Mouse (Mus musculus): ENCODE data around the gene Cpped1.

The Cpped1 gene

DNA sequence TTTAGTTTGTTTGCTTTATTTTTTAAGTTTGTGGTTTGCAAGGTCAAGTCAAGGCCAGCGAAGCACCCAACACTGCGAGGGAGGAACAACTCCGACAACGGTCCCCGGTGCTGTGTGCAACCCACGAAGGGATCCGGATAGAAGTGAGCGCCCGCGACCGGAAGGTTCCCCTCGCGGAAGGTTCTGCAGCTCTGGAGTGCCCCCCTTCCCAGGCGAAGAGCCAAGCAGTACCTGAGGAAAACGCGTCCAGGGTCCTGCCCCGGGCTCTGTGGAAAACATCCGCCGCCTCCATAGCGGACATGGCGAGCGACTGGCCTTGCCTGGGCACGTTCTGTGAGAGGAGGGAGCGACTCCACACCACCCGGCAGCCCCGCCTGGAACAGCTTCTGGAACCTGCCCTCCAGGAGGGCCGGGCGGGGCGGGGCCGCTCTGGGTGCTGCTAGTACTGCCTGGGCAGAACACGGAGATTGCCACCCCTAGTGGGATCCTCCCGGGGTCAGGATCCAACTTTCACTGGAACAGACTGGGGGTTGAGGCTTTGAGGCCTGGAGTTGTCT, at the start of gene Cpped1:
Gene Cpped1, minus strand, starts transcription at position 411 of the 557 bp plus-strand sequence.
- DNase-seq (ENCODE audit: low read depth): peak; percentile 93

DNA sequence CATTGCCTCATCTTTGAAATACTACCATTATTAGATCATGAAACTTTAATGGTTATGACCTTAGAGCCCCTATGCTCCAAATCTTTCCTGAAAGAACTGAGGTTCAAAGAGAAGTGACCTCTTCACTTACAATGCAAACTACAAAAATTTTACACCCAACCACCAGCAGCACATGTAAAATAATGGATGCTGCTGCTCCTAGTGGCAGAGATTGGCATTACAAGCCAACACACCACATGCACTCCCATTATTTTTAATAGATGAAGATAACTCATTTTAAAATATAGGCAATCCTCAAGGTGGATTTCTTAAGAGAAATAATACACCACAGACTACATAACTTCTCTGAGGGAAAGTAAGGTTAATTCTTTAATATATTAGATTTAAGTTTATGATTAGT, 31.2 kb upstream of the Cpped1 start:
- DNase-seq (ENCODE audit: low read depth): peak; percentile 67

DNA sequence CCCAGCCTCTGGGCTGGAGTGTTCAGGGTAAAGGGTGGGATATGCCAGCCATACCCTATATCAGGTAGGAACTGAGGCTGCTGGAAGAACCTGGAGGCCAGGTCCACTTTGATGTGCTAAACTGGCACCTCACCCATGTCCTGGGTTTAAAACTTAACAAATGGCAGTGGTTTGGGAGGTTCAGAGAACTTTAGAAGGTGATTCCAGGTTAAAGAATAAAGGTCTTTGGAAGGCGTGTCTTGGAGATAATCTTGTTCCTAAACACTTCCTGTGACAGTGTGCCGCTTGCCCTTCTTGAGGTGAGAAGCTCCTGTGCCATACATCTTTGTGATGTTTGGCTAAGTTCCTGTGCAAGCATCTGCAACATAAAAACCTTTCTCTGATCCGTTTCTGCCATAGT, 1.6 kb upstream of the Cpped1 start:
- no peak for DNase-seq (ENCODE audit: low read depth)

DNA sequence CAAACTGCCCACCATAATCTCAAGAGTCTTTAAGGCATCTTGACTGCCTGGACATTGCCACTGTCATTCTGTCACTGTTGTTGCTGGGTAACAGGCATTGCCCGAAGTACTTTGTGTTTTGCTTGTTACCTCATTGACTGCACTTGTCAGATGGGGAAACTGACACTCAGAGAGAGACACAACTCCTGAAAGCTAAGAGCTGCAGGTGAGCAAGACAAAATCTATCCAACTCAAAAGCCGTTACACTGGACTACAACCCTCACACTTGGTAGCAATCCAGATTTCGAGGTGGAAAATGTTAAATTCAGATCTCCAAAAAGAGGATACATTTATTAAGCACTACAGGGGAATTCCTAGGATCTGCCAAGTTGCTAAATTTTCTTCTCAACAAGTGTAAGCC, 572 bp upstream of the Cpped1 start:
- DNase-seq (ENCODE audit: low read depth): no peak

DNA sequence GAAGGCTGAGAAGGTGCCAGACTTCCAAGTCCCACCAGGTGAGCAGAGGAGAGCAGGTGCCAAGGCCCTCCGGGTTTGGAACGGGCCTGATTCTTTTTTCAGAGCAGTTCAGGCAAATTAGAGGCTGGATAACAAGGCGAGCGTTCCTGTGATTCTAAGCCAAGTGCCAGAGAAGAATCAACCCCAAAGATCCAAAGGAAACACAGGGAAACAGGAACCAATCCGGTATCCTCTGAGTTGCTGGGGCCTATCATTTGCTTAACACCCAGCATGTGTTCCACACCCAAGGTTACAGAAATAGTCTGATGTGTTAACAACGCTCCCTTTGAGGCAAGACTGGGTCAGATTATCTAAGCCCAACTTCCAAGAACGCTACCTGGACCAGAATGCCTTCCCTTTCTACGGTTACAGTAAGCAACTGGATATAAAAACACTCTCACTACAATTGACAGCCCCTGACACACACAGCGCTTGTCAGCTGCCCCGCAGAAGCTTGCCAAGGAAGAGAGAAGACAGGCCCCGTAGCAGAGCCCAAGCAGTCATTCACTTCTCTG, 707 bp downstream of the Cpped1 start:
- DNase-seq (ENCODE audit: low read depth): no peak

DNA sequence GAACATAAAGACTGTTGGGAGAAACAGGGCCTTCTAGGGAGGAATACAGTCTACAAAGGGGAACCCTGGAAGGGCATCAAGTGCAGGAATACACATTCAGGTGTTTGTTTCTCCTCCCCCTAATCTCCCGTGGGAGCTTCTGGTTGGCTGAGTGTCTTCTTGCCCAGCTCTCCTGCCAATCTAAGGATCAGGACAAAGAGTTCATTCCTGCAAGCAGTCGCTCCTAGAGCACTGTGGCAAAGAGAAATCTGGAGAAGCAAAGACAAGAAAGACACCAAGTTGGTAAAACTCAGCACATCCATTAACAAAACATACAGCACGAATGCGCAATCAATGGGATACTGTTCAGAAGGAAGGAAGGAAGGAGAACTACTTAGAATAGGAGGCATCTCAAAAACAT, 1.4 kb downstream of the Cpped1 start:
- DNase-seq (ENCODE audit: low read depth): peak; percentile 7

DNA sequence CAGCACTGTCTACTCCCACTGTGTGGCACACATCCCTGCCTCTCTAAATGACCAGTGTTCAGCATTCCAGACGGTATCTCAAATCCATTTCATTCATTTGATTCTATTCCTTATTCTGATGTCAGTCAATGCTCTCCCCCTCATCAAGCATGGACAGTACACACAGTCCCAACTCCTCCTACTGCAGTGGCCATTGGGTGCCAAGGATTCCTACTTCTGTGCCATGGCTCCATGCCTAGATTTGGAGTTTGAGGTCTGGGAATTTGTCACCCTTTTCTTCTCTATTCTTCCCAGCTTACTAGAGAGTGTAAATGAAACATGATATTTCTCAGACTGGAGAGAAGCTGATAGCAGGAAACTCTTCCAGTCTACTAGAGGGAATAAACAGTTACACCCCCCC, 2.3 kb downstream of the Cpped1 start:
- DNase-seq (ENCODE audit: low read depth): no peak

DNA sequence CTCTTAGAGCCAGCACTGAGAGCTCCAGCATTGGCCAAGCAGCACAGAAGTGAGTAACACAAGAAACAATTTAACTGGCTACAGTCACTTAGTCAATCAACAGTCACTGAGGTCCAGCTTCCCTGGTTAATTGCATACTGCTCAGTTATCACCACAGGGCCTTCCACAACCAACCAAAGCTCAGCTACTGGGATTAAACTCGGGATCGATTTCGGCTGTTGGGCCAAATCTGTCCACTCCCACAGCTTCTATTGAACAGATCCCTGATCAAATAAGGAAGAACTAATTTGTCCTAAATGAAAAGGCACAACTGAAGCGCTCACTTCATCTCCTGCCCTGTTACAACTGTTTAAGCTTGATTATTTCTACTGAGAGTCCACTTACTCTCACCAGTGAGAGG, 4.0 kb downstream of the Cpped1 start:
- DNase-seq (ENCODE audit: low read depth): no peak

DNA sequence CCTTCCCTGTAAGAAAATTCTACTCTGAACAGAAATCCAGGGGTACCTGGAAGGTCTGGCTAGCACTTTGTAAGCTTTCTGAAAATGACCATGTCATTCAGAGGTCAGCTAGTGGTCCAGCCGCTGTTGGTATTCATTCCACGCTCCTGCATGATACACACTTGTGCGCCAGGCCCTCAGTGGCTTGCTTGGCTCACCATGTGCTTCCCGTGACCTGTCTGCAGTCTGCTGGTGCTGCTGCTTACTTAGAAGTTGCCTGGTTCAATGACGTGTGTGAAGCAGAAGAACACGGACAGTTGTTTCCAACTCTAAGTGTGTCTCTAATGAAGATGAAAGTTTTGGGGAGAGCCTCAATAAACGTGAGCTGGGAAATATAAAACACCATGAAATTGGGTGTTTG, 7.2 kb downstream of the Cpped1 start:
- no peak for DNase-seq (ENCODE audit: low read depth)

DNA sequence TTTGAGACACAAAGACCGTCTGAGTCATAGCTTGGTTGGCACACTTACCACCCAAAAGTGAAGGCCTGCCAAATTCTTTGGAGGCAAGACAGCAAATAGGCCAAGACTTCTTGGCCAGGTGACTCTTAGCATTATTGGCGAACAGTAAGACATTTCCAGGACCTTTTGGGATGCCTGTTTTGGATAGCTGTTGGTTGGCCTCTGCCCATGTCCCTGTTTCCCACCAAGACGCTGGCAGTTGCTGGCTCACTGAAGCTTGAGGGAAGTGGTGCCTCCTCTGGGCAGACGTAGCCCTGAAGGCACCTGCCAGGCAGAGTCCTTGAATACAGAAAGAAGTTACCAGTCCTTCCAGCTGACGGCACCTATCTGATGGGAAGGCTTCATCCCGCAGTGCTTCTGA, 8.9 kb downstream of the Cpped1 start:
- no peak for DNase-seq (ENCODE audit: low read depth)

DNA sequence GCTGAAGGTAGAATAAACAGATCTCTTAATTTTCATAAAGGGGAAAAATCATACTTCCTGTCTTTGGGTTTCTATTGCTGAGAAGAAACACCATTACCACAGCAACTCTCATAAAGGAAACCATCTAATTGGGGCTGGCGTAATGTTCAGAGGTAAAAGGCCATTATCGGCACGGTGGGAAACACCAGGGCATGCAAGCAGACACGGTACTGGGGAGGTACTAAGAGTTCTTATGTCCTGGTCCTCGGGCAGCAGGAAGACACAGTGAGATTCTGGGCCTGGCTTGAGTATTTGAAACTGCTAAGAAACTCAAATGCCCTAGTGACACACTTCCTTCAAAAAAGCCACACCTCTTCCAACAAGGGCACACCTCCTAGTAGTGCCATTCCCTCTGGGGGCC, 12.8 kb downstream of the Cpped1 start:
- peak; percentile 11 for DNase-seq (ENCODE audit: low read depth)

DNA sequence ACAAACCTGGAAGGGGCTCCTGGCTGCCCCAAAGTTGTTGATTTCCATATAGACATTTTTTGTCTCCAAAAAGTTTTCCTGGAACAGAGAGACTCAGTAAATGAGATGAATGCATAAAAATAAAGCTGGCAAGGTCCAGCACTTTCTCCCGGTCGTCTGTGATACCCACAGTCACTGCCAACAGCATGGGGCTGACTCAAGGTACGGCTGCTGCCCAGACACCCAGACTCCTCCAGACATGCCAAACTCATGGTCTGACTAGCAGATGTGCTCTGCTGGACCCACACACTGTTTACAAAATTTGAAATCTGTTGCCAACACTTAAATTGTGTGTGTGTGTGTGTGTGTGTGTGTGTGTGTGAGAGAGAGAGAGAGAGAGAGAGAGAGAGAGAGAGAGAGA, 14.4 kb downstream of the Cpped1 start:
- no peak for DNase-seq (ENCODE audit: low read depth)

DNA sequence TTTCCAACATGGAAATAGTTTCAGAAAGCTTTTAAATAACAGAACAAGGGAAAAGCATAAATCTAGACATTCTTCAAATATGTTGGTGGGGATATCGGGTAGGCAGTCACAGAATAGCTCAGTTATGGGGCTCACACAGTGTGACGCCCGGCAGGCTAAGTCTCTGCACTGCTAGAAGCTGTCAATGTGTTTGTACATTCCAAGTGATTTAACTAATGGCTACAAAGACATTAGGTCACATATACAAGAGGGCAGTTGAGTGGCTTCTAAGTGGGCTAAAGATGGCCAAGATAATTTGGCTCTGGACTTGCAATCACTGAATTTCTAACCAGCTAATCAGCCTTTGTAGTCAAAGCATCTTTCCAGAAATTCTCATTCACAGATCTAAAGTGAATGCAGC, 19.1 kb downstream of the Cpped1 start:
- no peak for DNase-seq (ENCODE audit: low read depth)

DNA sequence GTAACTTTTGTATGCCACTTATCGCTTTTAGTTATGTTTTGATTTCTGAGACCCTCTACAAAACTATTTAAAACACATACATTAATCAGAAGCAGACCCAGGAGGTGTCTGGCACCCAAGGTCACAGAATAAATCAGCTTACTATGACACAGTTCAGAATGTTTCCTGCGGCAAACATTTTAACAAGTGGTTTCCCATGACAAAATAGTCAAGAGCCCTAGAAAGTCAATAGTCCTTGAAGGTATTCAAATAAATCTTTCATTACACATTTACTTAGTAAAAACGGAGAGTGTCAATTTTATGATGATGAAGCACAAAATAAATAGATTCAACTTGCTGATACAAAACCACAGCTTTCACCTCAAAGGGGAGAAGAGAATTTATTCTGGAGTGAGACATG, 19.5 kb downstream of the Cpped1 start:
- DNase-seq (ENCODE audit: low read depth): no peak

DNA sequence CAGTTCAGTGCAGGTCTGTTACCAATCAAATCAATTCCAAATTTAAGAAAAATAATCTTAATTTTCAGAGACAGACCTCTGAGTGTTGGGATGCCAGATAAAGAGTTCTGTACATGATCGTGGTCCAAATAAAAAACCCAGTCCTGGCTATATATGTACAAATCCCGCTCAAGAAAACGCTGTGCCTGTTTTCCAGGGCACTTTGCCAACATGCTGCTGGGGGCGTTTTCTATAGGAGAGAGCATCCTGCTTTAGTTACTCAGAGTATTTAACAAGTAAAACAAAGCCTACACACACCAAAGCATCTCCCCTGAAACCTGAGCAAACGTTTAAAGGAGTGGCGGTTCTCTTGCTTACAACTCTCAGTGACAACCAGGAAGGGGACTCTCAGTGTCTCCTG, 27.4 kb downstream of the Cpped1 start:
- DNase-seq (ENCODE audit: low read depth): no peak

DNA sequence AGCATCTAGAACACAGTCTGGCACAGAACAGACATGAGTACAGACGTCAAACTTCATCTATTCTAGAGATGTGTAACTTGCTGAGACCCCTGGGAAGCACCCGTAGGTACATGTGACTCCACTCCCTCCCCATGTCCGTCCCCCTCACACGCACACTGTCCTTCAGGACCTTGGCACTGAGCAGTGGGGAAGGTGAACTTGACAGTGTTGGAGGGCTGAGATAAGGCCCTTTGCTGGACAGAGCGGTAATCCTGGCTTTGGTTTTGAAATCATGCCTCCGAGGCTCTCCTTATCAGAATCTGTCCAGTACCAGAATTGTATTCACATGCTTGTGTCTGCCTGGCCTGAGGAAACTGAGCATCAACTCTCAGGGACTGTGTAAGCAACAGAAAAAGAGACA, 28.8 kb downstream of the Cpped1 start:
- DNase-seq (ENCODE audit: low read depth): no peak

DNA sequence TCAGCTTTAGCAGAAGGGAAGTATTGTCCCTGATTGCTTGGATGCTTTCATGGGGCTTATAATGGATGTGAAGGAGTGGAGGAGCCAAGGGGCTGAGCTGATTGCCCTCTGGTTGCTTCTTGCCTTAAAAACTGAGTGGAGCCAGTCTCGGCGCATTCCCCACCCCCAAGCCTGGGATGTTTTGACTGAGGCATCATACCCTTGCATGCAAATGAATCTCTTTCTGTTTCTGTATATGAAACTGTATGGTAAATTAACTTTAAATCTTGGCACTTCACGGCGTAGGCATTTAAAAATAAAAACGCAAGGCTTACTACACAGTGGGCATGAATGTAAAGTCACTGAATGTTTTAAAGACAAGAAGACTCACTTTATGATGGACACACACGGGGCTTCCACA, 30.0 kb downstream of the Cpped1 start:
- DNase-seq (ENCODE audit: low read depth): no peak

DNA sequence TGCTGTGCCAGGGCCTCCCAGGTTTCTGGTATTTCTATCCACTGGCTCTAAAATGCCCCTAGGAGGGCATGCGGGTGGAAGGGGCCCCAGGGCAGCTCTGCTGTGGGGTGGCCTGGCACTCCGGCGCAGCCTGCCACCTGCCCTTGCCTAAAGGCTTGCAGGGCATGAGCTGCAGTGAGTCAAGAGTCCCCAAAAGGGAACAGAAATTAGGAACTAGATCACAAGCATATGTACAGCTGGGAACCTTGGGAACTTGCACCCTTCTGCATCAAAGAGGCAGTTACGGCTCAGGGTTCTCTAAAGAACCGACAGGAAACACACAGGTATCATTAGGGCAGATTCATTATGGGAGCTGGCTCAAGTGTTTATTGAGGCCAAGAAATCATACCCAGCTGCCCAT, 34.0 kb downstream of the Cpped1 start:
- no peak for DNase-seq (ENCODE audit: low read depth)

DNA sequence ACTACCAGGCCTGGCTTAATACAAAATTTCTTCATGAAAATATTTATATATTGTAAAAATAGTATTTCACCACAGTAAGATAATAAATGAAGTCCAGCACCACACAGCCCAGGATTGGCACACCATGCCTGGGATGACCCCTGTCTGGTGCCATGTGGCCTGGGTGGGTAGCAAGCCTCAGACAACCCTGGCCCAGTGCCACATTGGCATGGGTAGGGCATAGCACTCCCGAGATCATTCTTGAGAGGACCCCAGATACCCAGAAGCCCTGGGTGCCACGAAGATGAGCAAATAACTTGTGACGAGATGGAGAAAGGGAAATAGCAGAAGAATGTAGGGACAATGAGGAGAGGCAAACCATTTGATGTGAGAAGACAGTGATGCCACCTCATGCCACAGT, 36.0 kb downstream of the Cpped1 start:
- no peak for DNase-seq (ENCODE audit: low read depth)

DNA sequence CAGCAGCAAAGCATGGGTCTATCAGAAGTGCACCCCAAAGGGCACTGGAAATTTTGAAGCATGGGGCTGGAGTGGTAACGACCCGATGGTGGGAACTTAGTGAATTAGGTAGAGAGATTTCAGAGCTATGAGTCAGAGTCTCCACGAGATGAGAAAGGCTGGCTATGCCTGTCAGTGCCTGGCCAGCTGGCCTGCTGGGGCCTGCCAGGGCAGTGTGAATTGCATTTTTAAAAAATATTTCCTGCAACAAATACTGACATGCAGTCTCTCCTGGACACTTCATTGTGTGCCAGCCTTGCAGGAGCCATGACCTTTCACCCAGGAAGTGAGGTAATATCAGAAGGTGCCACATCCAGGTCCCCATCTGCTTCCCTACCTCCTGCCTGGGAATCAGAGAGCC, 40.8 kb downstream of the Cpped1 start:
- DNase-seq (ENCODE audit: low read depth): no peak

DNA sequence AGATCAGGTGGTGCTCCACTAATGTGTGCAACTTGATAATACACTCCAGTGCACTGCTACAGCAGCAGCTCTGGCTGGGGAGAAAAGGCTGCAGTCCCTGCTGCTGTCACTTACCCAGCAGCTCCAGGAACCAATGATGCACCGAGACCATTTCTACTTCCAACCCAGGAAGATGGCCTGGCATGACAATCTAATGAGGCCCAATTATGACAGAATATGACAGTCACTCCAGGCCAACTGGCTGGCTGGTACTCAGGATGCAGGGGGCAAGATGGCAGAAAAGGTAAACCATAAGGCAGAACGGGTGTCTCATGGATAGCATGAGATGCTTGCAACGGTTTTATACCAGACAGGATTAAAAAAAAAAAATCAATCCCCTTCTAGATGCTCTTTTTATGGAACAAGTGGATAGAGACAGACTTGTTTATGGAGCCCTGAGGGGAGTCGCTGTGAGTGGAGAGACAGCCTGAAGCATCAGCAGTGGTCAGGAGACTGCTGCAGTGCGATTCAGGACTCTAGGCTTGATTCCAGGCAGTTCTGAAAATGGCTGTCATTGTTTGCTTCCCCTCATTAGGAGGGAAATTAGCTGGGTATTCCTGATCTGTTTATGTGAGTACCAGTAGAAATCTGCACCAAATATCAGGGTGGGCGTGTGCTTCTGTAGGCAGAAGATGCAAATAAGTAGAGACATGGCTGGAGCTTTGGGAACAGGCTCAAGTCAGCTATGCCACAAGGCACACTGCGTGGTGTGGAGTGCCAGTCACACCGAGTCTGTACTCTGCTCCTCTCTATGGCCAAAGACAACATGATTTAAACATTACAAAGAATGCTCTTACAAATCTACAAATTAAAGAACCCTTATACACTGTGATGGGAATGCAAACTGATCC, 56.3 kb downstream of the Cpped1 start:
- no peak for DNase-seq (ENCODE audit: low read depth)

DNA sequence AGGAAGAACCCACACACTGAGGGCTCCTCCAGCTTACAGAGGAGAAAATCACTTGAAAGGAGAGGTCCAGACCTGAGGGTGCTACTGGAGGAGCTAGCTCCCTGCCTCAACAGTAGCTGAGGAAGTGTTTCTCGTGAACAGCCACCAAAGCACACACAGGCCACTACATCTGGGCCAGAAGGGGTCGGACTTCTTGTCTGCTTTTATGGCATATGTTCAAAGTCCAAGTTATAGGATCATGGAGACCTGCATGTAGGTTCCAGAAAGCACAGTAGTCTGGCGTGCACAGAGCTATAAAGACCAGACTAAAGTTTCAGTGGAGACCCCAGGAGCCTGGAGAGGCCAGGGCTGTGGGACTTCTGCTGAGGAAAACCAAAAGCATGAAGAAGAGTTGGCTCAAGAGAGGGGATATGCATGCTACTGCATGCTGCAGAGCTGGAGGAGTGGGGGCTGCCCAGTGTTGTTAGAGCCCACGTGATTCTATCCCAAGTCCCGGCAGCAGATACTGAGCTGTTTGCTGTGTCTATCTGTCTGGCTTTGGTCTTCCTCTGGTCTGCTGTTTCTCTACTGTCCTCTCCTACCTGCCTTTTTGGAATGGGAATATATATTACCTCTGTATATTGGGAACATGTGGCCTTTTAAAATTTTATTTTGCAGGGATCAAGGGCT, 60.1 kb downstream of the Cpped1 start:
- DNase-seq (ENCODE audit: low read depth): no peak

DNA sequence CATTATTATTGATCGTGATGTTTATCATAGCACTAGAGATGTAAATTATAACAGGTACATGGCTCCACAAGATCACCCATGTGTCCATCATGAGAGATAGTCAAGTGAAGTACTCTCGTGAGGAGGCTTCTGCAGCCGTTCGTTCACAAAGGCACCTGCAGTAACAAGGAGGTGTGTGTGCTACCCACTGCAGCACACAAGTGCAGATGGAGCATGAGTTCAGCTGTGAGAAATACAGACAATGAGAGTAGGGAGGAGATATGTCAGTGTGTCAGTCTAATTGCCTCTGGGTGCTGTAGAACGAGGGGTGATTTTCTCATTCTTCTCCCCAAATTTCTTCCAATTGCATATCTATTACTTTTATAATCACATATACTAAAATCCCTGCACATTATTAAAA, 63.9 kb downstream of the Cpped1 start:
- DNase-seq (ENCODE audit: low read depth): no peak
